Mouse (Mus musculus): ENCODE measurements at regions not wholly inside any gene's neighbourhood (a gene's known extent, or its start where the extent isn't known, plus 50 kb on each side); places are given as distances from the start of the nearest gene placed in this dataset.
A peak's percentile ranks its signal among the peaks of the same experiment; 100 is the strongest.

GRCm38 (mm10) chrX:139392777-139393176 is 59.3 kb downstream of the Trap1a start:
- DNase-seq (ENCODE audit: low spot score in 2 of 2), result peak; percentile 21 to 43

DNA sequence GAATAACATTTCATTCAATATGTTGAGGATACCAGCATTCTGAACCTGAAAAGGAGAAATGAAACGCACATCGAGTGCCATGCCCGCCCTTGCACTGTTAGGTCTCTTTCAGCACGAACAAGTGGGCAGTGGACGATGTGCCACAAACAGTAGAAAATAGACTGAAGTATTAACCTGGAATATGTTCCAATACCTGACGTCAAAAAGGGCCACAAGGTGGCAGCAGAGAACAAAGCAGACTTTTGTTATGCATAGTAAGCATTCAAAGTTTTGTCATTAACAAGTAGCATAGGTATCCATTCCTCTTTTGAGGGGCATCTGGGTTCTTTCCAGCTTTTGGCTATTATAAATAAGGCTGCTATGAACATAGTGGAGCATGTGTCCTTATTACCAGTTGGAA is 63.5 kb upstream of the D330045A20Rik start:
- DNase-seq (ENCODE audit: low spot score in 2 of 2), result peak; percentile 29 to 66

GRCm38 (mm10) chrX:139419867-139420266 is 60.3 kb upstream of the D330045A20Rik start:
- no peak for DNase-seq (ENCODE audit: low spot score in 2 of 2)

DNA sequence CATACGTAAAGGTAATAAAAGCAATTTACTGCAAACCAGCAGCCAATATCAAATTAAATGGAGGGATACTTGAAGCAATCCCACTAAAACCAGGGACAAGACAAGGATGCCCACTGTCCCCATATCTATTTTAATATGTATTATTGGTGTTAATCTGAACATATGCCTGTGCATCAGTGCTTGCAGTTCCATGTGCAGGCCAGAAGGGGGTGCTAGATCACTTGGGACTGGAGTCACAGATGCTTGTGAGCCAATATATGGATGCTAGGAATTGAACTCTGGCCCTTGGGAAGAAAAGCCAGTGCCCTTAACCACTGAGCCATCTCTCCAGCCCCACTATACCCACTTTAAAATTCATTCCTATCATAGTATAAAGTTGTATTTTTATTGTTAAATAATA is 55.9 kb upstream of the D330045A20Rik start:
- no peak for DNase-seq (ENCODE audit: low spot score in 2 of 2)
